Mouse (Mus musculus) CH12.LX (cell line): ENCODE data around the gene Vwa5b1. TPM values are rescaled to one million over a fixed set of nuclear protein-coding genes. Genes with fewer than 3 reads are reported as not detected.

Experiments
- DNase-seq: peaks from one replicate; pipeline ENCODE4 v3.0.0-alpha.2; 2013; ENCODE audit errors: extremely low read depth
- H3K27ac ChIP-seq: 2 replicates; pipeline ENCODE4 v1.5.1; 2012; ENCODE audit warnings: low read depth, mild to moderate bottlenecking, control low read depth, moderate library complexity; ENCODE audit not compliant: insufficient read depth
- H3K27me3 ChIP-seq: replicated peaks from 2 replicates; pipeline ENCODE3; 2012; ENCODE audit warnings: inconsistent platforms
- H3K36me3 ChIP-seq, 2 experiments: replicated peaks in 1 of 2; 2 replicates each; pipeline versions ENCODE3 to v1.6.1; 2012; ENCODE audit warnings: inconsistent platforms in 1 of 2, low read length in 1 of 2, mild to moderate bottlenecking in 1 of 2, mixed read lengths in 1 of 2, moderate library complexity in 1 of 2; ENCODE audit not compliant: control insufficient read depth in 1 of 2, insufficient read depth in 1 of 2
- H3K4me1 ChIP-seq, 2 experiments: 2 replicates each; pipeline ENCODE4 v1.6.1; 2012; ENCODE audit warnings: inconsistent platforms in 1 of 2, moderate library complexity in 1 of 2; ENCODE audit not compliant: insufficient read depth in 2 of 2, control insufficient read depth in 1 of 2
- H3K4me2 ChIP-seq: 2 replicates; pipeline ENCODE4 v1.6.1; 2012; ENCODE audit warnings: low read depth, mild to moderate bottlenecking, control low read depth; ENCODE audit not compliant: poor library complexity, insufficient read depth, severe bottlenecking
- H3K4me3 ChIP-seq, 3 experiments: fragments of 150-350 bp in 1 of 3; sonication (generic) in 1 of 3; replicated peaks in 1 of 3; 2 replicates each; pipeline versions ENCODE3 to v1.5.1; 2011 to 2012; ENCODE audit warnings: low read depth in 2 of 3, low read length in 2 of 3, mild to moderate bottlenecking in 2 of 3, moderate library complexity in 2 of 3, control low read depth in 1 of 3, improper control_type of control experiment in 1 of 3, inconsistent platforms in 1 of 3, mixed read lengths in 1 of 3; ENCODE audit not compliant: poor library complexity in 1 of 3
- H3K79me2 ChIP-seq: replicated peaks from 2 replicates; pipeline ENCODE4 v1.6.1; 2012; ENCODE audit warnings: mild to moderate bottlenecking, moderate library complexity; ENCODE audit not compliant: control insufficient read depth, poor library complexity, insufficient read depth, severe bottlenecking; ENCODE audit errors: extremely low read depth
- H3K9ac ChIP-seq: 2 replicates; pipeline ENCODE4 v1.6.1; 2012; ENCODE audit warnings: low read depth, mild to moderate bottlenecking, control low read depth, moderate library complexity; ENCODE audit not compliant: insufficient read depth
- H3K9me3 ChIP-seq: replicated peaks from 2 replicates; pipeline ENCODE3; 2012; ENCODE audit warnings: low read length, inconsistent platforms, mixed read lengths
- BHLHE40 ChIP-seq: IDR thresholded peaks from 2 replicates; pipeline ENCODE4 v1.6.1; 2011; ENCODE audit warnings: mild to moderate bottlenecking, low read depth, low read length, improper control_type of control experiment
- CHD1 ChIP-seq: IDR thresholded peaks from 2 replicates; pipeline ENCODE4 v1.6.1; 2012; ENCODE audit warnings: low read depth, low read length, improper control_type of control experiment, inconsistent platforms
- CHD2 ChIP-seq: IDR thresholded peaks from 2 replicates; pipeline ENCODE4 v1.6.1; 2011; ENCODE audit warnings: low read length, improper control_type of control experiment
- CTCF ChIP-seq, 2 experiments: IDR thresholded peaks in 1 of 2; conservative IDR thresholded peaks in 1 of 2; 2 replicates each; pipeline ENCODE4 v1.5.1; 2011 to 2012; ENCODE audit warnings: low read depth in 2 of 2, low read length in 2 of 2, improper control_type of control experiment in 1 of 2, inconsistent platforms in 1 of 2, mild to moderate bottlenecking in 1 of 2, moderate library complexity in 1 of 2
- E2F4 ChIP-seq: IDR thresholded peaks from 2 replicates; pipeline ENCODE4 v1.6.1; 2011; ENCODE audit warnings: low read depth, low read length, improper control_type of control experiment; ENCODE audit not compliant: insufficient replicate concordance
- ELF1 ChIP-seq: IDR thresholded peaks from 2 replicates; pipeline ENCODE4 v1.6.1; 2014; ENCODE audit warnings: low read depth, mild to moderate bottlenecking, inconsistent platforms, low read length, improper control_type of control experiment
- EP300 ChIP-seq: IDR thresholded peaks from 2 replicates; pipeline ENCODE4 v1.6.1; 2011; ENCODE audit warnings: low read length, improper control_type of control experiment
- ETS1 ChIP-seq: conservative IDR thresholded peaks from 2 replicates; pipeline ENCODE4 v1.6.1; 2012; ENCODE audit warnings: low read depth, mild to moderate bottlenecking, inconsistent platforms, low read length, improper control_type of control experiment, moderate library complexity
- GABPA ChIP-seq: IDR thresholded peaks from 2 replicates; pipeline ENCODE4 v1.6.1; 2012; ENCODE audit warnings: low read depth, low read length, improper control_type of control experiment, inconsistent platforms; ENCODE audit not compliant: insufficient replicate concordance
- HCFC1 ChIP-seq: IDR thresholded peaks from 2 replicates; pipeline ENCODE4 v1.6.1; 2012; ENCODE audit warnings: low read depth, mild to moderate bottlenecking, inconsistent platforms, low read length, improper control_type of control experiment
- JUN ChIP-seq: IDR thresholded peaks from 2 replicates; pipeline ENCODE4 v1.6.1; 2011; ENCODE audit warnings: low read depth, mild to moderate bottlenecking, low read length, improper control_type of control experiment, moderate library complexity; ENCODE audit not compliant: insufficient read depth
- KAT2A ChIP-seq: IDR thresholded peaks from 2 replicates; pipeline ENCODE4 v1.6.1; 2012; ENCODE audit warnings: low read length, improper control_type of control experiment, inconsistent platforms; ENCODE audit not compliant: insufficient replicate concordance
- MAFK ChIP-seq: IDR thresholded peaks from 2 replicates; pipeline ENCODE4 v1.6.1; 2011; ENCODE audit warnings: low read length, improper control_type of control experiment; ENCODE audit not compliant: insufficient replicate concordance
- MAX ChIP-seq: IDR thresholded peaks from 2 replicates; pipeline ENCODE4 v1.6.1; 2011; ENCODE audit warnings: low read length, improper control_type of control experiment
- MEF2A ChIP-seq: IDR thresholded peaks from 2 replicates; pipeline ENCODE4 v1.6.1; 2014; ENCODE audit warnings: low read depth, mild to moderate bottlenecking, inconsistent platforms, low read length, improper control_type of control experiment, borderline replicate concordance
- MYC ChIP-seq: IDR thresholded peaks from 2 replicates; pipeline ENCODE4 v1.6.1; 2011; ENCODE audit warnings: low read depth, mild to moderate bottlenecking, improper control_type of control experiment, low read length
- NRF1 ChIP-seq: IDR thresholded peaks from 2 replicates; pipeline ENCODE4 v1.6.1; 2014; ENCODE audit warnings: low read depth, mild to moderate bottlenecking, inconsistent platforms, low read length, improper control_type of control experiment, moderate library complexity
- PAX5 ChIP-seq: IDR thresholded peaks from 2 replicates; pipeline ENCODE4 v1.6.1; 2012; ENCODE audit warnings: low read length, inconsistent platforms, mixed read lengths
- POLR2A ChIP-seq: IDR thresholded peaks from 2 replicates; pipeline ENCODE4 v1.6.1; 2011; ENCODE audit warnings: low read depth, mild to moderate bottlenecking, improper control_type of control experiment, low read length
- POLR2AphosphoS2 ChIP-seq: IDR thresholded peaks from 2 replicates; pipeline ENCODE4 v1.6.1; 2011; ENCODE audit warnings: low read depth, low read length, improper control_type of control experiment
- RCOR1 ChIP-seq: conservative IDR thresholded peaks from 2 replicates; pipeline ENCODE4 v1.6.1; 2012; ENCODE audit warnings: low read depth, mild to moderate bottlenecking, inconsistent platforms, low read length, improper control_type of control experiment
- SMC3 ChIP-seq: IDR thresholded peaks from 2 replicates; pipeline ENCODE4 v1.6.1; 2011; ENCODE audit warnings: low read depth, low read length, improper control_type of control experiment
- TCF12 ChIP-seq: IDR thresholded peaks from 2 replicates; pipeline ENCODE4 v1.6.1; 2014; ENCODE audit warnings: low read depth, mild to moderate bottlenecking, inconsistent platforms, low read length, improper control_type of control experiment
- UBTF ChIP-seq: IDR thresholded peaks from 2 replicates; pipeline ENCODE4 v1.6.1; 2012; ENCODE audit warnings: low read depth, mild to moderate bottlenecking, inconsistent platforms, low read length, improper control_type of control experiment, moderate library complexity
- ZC3H11A ChIP-seq: IDR thresholded peaks from 2 replicates; pipeline ENCODE4 v1.6.1; 2012; ENCODE audit warnings: low read depth, mild to moderate bottlenecking, inconsistent platforms, low read length, improper control_type of control experiment
- ZKSCAN1 ChIP-seq: IDR thresholded peaks from 2 replicates; pipeline ENCODE4 v1.6.1; 2012; ENCODE audit warnings: low read depth, inconsistent platforms, low read length, improper control_type of control experiment, borderline replicate concordance
- ZMIZ1 ChIP-seq: IDR thresholded peaks from 2 replicates; pipeline ENCODE4 v1.6.1; 2012; ENCODE audit warnings: low read depth, mild to moderate bottlenecking, inconsistent platforms, low read length, improper control_type of control experiment
- ZNF384 ChIP-seq: IDR thresholded peaks from 2 replicates; pipeline ENCODE4 v1.6.1; 2012; ENCODE audit warnings: low read depth, low read length, improper control_type of control experiment, inconsistent platforms
- dilution Hi-C: fragments of 300-500 bp; cut with MboI; formaldehyde crosslinking; loops from 2 replicates; pipeline ENCODE4 v1.14.3; 2020; ENCODE audit warnings: low sequenced_read_pairs; ENCODE audit not compliant: extremely low pct_unique_long_range_greater_than_20kb, extremely low pct_ligation_motif_present
- in situ Hi-C: fragments of 300-500 bp; cut with MboI; formaldehyde crosslinking; loops from 3 replicates; pipeline ENCODE4 v1.14.3; 2019; ENCODE audit warnings: low sequenced_read_pairs, low pct_ligation_motif_present, low pct_unique_long_range_greater_than_20kb, mixed read lengths
- polyA plus RNA-seq: library from polyadenylated mRNA; unstranded; fragments of >175 nt; gene quantifications from 2 replicates; pipeline ENCODE4 v1.2.1, GENCODE M21; 2012; ENCODE audit warnings: low read depth; ENCODE audit not compliant: insufficient read length
- total RNA-seq, 2 experiments: library from RNA; depleted of rRNA; stranded (reverse); fragments of 300-350 nt in 1 of 2; fragments of >200 nt in 1 of 2; gene quantifications; 2 replicates each; pipeline ENCODE4 v1.2.3; 2012 to 2014

The Vwa5b1 gene
- total and polyA plus RNA-seq, 3 experiments: not detected

GRCm38 (mm10) chr4:138546241-138546640, 89.4 kb downstream of the Vwa5b1 start:
- no peaks in the 10 kb centered on the region for H3K4me1 ChIP-seq
- no peak overlapping the region for H3K4me3 ChIP-seq
- no peaks in the 10 kb centered on the region for H3K9me3 ChIP-seq
- no peaks in the 10 kb centered on the region for H3K36me3 ChIP-seq
- in situ Hi-C loops: no loop called here
- TF ChIP-seq CHD2 (no peak), MAFK (no peak), UBTF (no peak), E2F4 (no peak), ZC3H11A (no peak), SMC3 (no peak), ZKSCAN1 (no peak), EP300 (no peak), CHD1 (no peak), JUN (no peak), HCFC1 (no peak), MYC (no peak), BHLHE40 (no peak), ETS1 (no peak), MEF2A (no peak), NRF1 (no peak), ZNF384 (no peak), TCF12 (no peak)
- TF ChIP-seq, all 38 proteins: peak for 0
- DNase-seq: no peak
- dilution Hi-C loops: no loop called here
- Histone ChIP-seq H3K79me2 (no peaks in the 10 kb centered on the region), H3K4me2 (no peak overlapping the region), H3K27ac (no peak overlapping the region), H3K9ac (no peak overlapping the region), H3K27me3 (peaks cover 55% of the 10 kb centered on the region)

- Histone ChIP-seq H3K27ac (no peak overlapping the region), H3K4me1 (peaks cover 7 to 10% of the 10 kb centered on the region in 2 experiments; a peak in 3 of 4 replicates), H3K27me3 (peaks cover 50% of the 10 kb centered on the region), H3K9ac (no peak overlapping the region), H3K9me3 (peaks cover 11% of the 10 kb centered on the region), H3K36me3 (no peaks in the 10 kb centered on the region), H3K79me2 (no peaks in the 10 kb centered on the region), H3K4me3 (no peak overlapping the region), H3K4me2 (no peak overlapping the region)
- dilution Hi-C loops (no loop called here), in situ Hi-C loops (no loop called here)
- no peak for DNase-seq
- no peak for TF ChIP-seq MAFK
- no peak for TF ChIP-seq ZC3H11A
- no peak for TF ChIP-seq BHLHE40
- no peak for TF ChIP-seq MAX
- TF ChIP-seq SMC3: no peak
- TF ChIP-seq POLR2AphosphoS2: no peak
- no peak for TF ChIP-seq RCOR1
- no peak for TF ChIP-seq KAT2A
- TF ChIP-seq ZMIZ1: no peak
- TF ChIP-seq ETS1: no peak
- no peak for TF ChIP-seq E2F4
- no peak for TF ChIP-seq CTCF (conservative IDR thresholded peaks at IDR 0.05 in 1 of 2, IDR thresholded peaks at IDR 0.05 in 1 of 2; ENCODE audit: low read depth in 2 of 2, low read length in 2 of 2)
- TF ChIP-seq ELF1: no peak
- TF ChIP-seq PAX5: no peak
- TF ChIP-seq POLR2A: no peak
- no peak for TF ChIP-seq MYC
- TF ChIP-seq GABPA: no peak
- TF ChIP-seq ZNF384: no peak
- no peak for TF ChIP-seq EP300
Measured at GRCm38 (mm10) chr4:138543177-138543576, 92.5 kb downstream of the Vwa5b1 start.
